Mouse (Mus musculus) limb, embryonic 15.5 days (tissue): ENCODE measurements at regions not wholly inside any gene's neighbourhood (a gene's known extent, or its start where the extent isn't known, plus 50 kb on each side); places are given as distances from the start of the nearest gene placed in this dataset. TPM values are rescaled to one million over a fixed set of nuclear protein-coding genes. Genes with fewer than 3 reads are reported as not detected.

Source experiments
- ATAC-seq: fragments of 200-750 bp; cut with Nextera tagmentation; 2 replicates; pipeline ENCODE4 v1.8.0; 2017; ENCODE audit warnings: low read depth, moderate TSS enrichment; ENCODE audit not compliant: insufficient number of reproducible peaks, low FRiP score, low TSS enrichment
- H3K27ac ChIP-seq: fragments of 300-500 bp; sonication (generic); 2 replicates; pipeline ENCODE4 v1.5.1; 2015; ENCODE audit warnings: moderate library complexity, mild to moderate bottlenecking, inconsistent platforms
- H3K27me3 ChIP-seq: fragments of 300-500 bp; sonication (generic); 2 replicates; pipeline ENCODE4 v1.6.1; 2015; ENCODE audit warnings: inconsistent platforms
- H3K36me3 ChIP-seq: fragments of 300-500 bp; sonication (generic); 2 replicates; pipeline ENCODE4 v1.6.1; 2015; ENCODE audit warnings: inconsistent platforms
- H3K4me1 ChIP-seq: fragments of 300-500 bp; sonication (generic); 2 replicates; pipeline ENCODE4 v1.6.1; 2015; ENCODE audit warnings: inconsistent platforms
- H3K4me2 ChIP-seq: fragments of 300-500 bp; sonication (generic); 2 replicates; pipeline ENCODE4 v1.6.1; 2015; ENCODE audit warnings: mild to moderate bottlenecking, inconsistent platforms
- H3K4me3 ChIP-seq: fragments of 300-500 bp; sonication (generic); 2 replicates; pipeline ENCODE4 v1.5.1; 2015; ENCODE audit warnings: mild to moderate bottlenecking, inconsistent platforms
- H3K9ac ChIP-seq: fragments of 300-500 bp; sonication (generic); 2 replicates; pipeline ENCODE4 v1.6.1; 2015; ENCODE audit warnings: inconsistent platforms
- H3K9me3 ChIP-seq: fragments of 300-500 bp; sonication (generic); 2 replicates; pipeline ENCODE4 v1.6.1; 2016; ENCODE audit warnings: inconsistent platforms
- WGBS: fragments of 180-500 bp; shearing (Covaris S2); methylation state at CpG from one replicate; pipeline ENCODE4 v1.1.7; 2015; 5-methylcytosine and 5-hydroxymethylcytosine counted together
- microRNA counts: library from miRNA; unstranded; fragments of <30 nt; microRNA quantifications from one replicate; lab custom pipeline; 2016
- microRNA-seq: library from miRNA; unstranded; fragments of <30 nt; microRNA quantifications from one replicate; pipeline ENCODE4, GENCODE M21; 2016

DNA sequence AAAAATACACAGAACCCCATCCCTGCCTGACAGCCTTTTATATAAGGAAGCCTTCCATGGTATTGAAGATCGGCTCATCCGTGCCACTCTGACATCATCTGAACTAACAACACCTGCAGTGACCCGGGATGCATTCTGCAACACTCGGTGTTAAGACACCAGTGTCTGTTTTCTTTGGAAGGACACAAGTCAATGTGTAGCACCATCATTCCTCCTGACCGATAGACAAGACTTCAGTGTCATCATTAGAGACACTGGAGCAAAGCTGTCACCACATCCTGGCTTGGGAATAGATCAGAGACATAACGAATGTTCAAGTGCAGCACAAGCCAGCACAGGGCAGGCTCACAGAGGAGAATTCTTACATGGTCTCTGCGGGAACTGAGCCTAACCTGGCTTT is 77.5 kb upstream of the Runx1 start:
- Histone ChIP-seq H3K4me3 (no peak overlapping the region), H3K4me2 (no peak overlapping the region), H3K9me3 (no peaks in the 10 kb centered on the region), H3K36me3 (no peaks in the 10 kb centered on the region), H3K27me3 (no peaks in the 10 kb centered on the region), H3K27ac (no peak overlapping the region), H3K4me1 (peaks cover 3% of the 10 kb centered on the region; the same call in 1 of the 2 replicates), H3K9ac (no peak overlapping the region)
- ATAC-seq, result no peak
- WGBS, result 87% methylated on average over 7 of the region's 7 CpGs

DNA sequence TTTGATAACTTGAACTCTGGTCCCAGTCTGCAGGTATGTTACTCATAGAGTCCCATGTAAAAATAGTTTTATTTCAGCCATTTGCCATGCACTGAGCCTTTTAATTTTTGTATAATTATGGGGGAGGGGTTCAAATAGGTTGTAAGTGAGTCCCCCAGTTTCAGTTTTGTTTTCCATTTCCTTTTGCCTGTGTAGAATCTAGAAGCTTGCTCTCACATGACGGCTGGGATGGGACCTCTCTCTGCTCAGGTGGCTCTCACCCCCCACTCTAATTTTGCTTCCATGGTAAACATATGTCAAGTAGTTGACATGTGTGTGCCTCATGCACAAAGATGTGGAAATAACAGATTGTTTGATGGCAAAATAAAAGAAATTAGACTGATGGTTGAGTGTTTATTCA is 73.8 kb upstream of the Runx1 start:
- no peak for ATAC-seq
- no peaks in the 10 kb centered on the region for H3K36me3 ChIP-seq
- no peak overlapping the region for H3K4me2 ChIP-seq
- no peak overlapping the region for H3K4me3 ChIP-seq
- WGBS, result 57% methylated on average over 1 of the region's 1 CpGs
- H3K9ac ChIP-seq, result no peak overlapping the region
- H3K27ac ChIP-seq, result no peak overlapping the region
- no peaks in the 10 kb centered on the region for H3K9me3 ChIP-seq
- H3K27me3 ChIP-seq, result no peaks in the 10 kb centered on the region
- peaks cover 3% of the 10 kb centered on the region; the same call in 1 of the 2 replicates for H3K4me1 ChIP-seq

DNA sequence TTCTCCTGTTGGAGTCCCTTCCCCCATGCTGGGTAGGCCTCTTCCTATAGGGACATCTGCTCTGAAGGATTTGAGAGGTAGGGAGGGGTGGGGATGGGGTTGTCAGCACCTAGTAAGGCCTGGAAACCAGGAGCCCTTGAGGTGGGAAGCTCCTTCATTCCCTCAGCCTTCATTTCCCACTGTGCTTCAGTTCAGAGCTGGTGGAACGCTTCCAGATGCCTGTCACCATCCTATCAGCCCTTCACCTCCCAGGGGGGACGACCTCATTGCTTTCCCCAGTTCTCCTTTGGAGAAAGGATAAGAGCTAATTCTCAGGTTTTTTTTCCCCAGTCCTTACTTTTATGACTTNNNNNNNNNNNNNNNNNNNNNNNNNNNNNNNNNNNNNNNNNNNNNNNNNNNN is 65.8 kb upstream of the Runx1 start:
- ATAC-seq, result no peak
- H3K4me1 ChIP-seq, result no peaks in the 10 kb centered on the region
- WGBS, result 56% methylated on average over 2 of the region's 2 CpGs
- H3K4me3 ChIP-seq, result no peak overlapping the region
- no peaks in the 10 kb centered on the region for H3K36me3 ChIP-seq
- no peaks in the 10 kb centered on the region for H3K9me3 ChIP-seq
- H3K27me3 ChIP-seq, result no peaks in the 10 kb centered on the region
- no peak overlapping the region for H3K4me2 ChIP-seq
- no peak overlapping the region for H3K27ac ChIP-seq
- no peak overlapping the region for H3K9ac ChIP-seq

DNA sequence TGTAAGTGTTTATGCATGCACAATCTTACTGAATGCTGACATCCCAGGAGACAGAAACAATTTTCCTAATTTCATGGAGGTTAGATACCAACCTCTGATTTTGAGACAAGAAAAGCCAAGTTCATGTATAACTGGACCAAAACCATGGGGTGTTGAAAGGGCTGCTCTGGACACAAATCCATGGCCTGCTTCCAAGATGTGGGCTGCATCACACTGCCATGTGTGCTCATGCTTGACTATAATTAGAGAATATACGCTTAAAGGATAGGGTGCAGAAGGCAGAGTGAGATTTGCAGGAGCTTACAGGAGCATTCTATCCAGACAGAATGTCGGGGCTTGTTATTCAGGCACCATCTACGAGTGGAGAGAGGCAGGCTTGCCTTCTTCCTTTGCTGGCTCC is 64.8 kb upstream of the Runx1 start:
- H3K4me3 ChIP-seq, result no peak overlapping the region
- no peaks in the 10 kb centered on the region for H3K9me3 ChIP-seq

GRCm38 (mm10) chr16:92889537-92889936 is 63.6 kb upstream of the Runx1 start:
- Histone ChIP-seq H3K4me2 (no peak overlapping the region), H3K36me3 (no peaks in the 10 kb centered on the region), H3K9ac (no peak overlapping the region), H3K9me3 (no peaks in the 10 kb centered on the region), H3K27ac (no peak overlapping the region), H3K4me1 (no peaks in the 10 kb centered on the region), H3K27me3 (no peaks in the 10 kb centered on the region), H3K4me3 (no peak overlapping the region)
- 85% methylated on average over 10 of the region's 10 CpGs for WGBS
- no peak for ATAC-seq

More for the DNA sequence above, 64.8 kb upstream of the Runx1 start:
- Histone ChIP-seq H3K27ac (no peak overlapping the region), H3K4me2 (no peak overlapping the region), H3K9ac (no peak overlapping the region), H3K4me1 (no peaks in the 10 kb centered on the region), H3K36me3 (no peaks in the 10 kb centered on the region), H3K27me3 (no peaks in the 10 kb centered on the region)
- 70% methylated on average over 3 of the region's 3 CpGs for WGBS
- ATAC-seq, result no peak

DNA sequence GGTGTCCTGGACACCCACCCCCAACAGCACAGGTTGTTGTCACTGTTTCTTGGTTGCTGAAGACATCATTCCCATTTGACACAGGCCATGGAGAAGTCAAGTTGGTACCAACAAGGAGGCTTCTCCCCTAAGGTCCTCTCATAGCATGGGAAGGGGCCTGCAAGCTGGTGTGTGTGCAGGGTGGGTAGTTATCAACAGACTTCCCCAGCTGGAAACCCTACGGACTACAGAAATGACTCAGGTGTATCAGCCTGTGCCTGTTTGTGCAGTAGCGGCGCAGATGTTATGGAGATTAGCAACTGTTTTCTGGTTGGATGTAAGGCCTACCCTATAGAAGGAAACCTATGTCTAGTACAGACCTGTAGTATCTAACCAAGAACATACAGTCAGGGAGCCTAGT is 60.3 kb upstream of the Runx1 start:
- no peak overlapping the region for H3K4me2 ChIP-seq
- ATAC-seq, result no peak
- no peak overlapping the region for H3K27ac ChIP-seq
- no peak overlapping the region for H3K9ac ChIP-seq
- 98% methylated on average over 3 of the region's 3 CpGs for WGBS
- H3K27me3 ChIP-seq, result no peaks in the 10 kb centered on the region
- H3K9me3 ChIP-seq, result no peaks in the 10 kb centered on the region
- no peak overlapping the region for H3K4me3 ChIP-seq
- peaks cover 5% of the 10 kb centered on the region for H3K4me1 ChIP-seq
- H3K36me3 ChIP-seq, result no peaks in the 10 kb centered on the region

DNA sequence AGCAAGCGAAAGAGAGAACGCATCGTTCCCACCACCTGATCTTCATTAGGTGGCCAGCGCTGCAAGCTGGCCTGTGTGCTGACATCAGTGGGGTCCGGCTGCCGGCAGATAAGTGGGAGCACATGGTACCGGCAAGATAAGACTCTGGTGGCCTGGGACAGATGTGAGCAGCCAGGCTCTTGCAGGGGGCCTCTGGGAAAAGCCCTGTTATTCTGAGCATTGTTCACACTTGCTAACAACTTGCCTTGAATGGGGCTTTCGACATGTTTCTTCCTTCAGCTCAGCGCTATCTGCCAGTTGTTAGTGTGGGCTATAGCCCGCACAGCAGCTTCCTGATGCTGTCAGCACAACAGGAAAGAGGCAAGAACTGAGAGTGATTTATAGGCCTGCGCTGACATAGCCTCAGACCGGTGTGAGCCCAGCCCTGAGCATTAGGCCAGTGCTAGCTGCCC is 57.9 kb upstream of the Runx1 start:
- no peaks in the 10 kb centered on the region; the same call in 1 of the 2 replicates for H3K27me3 ChIP-seq
- H3K9ac ChIP-seq, result no peak overlapping the region
- no peaks in the 10 kb centered on the region for H3K9me3 ChIP-seq
- H3K27ac ChIP-seq, result no peak overlapping the region
- peaks cover 5% of the 10 kb centered on the region for H3K4me1 ChIP-seq
- H3K4me2 ChIP-seq, result no peak overlapping the region
- no peaks in the 10 kb centered on the region for H3K36me3 ChIP-seq
- WGBS, result 25% methylated on average over 12 of the region's 12 CpGs
- ATAC-seq, result no peak
- H3K4me3 ChIP-seq, result no peak overlapping the region

GRCm38 (mm10) chr16:92880356-92881043 is 54.6 kb upstream of the Runx1 start:
- 76% methylated on average over 3 of the region's 3 CpGs for WGBS
- Histone ChIP-seq H3K9me3 (no peaks in the 10 kb centered on the region), H3K9ac (no peak overlapping the region), H3K4me1 (peaks cover 5% of the 10 kb centered on the region), H3K36me3 (no peaks in the 10 kb centered on the region), H3K4me3 (no peak overlapping the region), H3K4me2 (no peak overlapping the region), H3K27me3 (no peaks in the 10 kb centered on the region; the same call in 1 of the 2 replicates), H3K27ac (no peak overlapping the region)
- ATAC-seq, result no peak

- no peaks in the 10 kb centered on the region for H3K9me3 ChIP-seq
- ATAC-seq, result no peak
- no peak overlapping the region for H3K9ac ChIP-seq
- H3K27ac ChIP-seq, result no peak overlapping the region
- 65% methylated on average over 10 of the region's 10 CpGs for WGBS
- no peak overlapping the region for H3K4me3 ChIP-seq
- no peaks in the 10 kb centered on the region for H3K36me3 ChIP-seq
- H3K4me1 ChIP-seq, result no peaks in the 10 kb centered on the region
- no peak overlapping the region for H3K4me2 ChIP-seq
- H3K27me3 ChIP-seq, result no peaks in the 10 kb centered on the region; the same call in 1 of the 2 replicates
These were observed 52.1 kb upstream of the Runx1 start for GRCm38 (mm10) chr16:92878081-92878480.

MicroRNA genes in the stretch of these regions (microRNA counts, 519-probe panel; counts per million panel counts)
- not detected for microRNA mmu-miR-802 (lab: Ali Mortazavi, UCI)

Small RNA genes in the stretch of these regions (microRNA-seq; reads per million reads assigned to microRNA genes)
- gene Gm28003, result not detected
- 1.0 reads per million for gene Mir802
